Mouse (Mus musculus) lung, postnatal 0 days (tissue): ENCODE data around the gene Rmdn2.

Experiments
- CTCF ChIP-seq: IDR thresholded peaks from 2 replicates; pipeline ENCODE4 v1.5.1; 2016; ENCODE audit warnings: antibody characterized with exemption, mild to moderate bottlenecking
- EP300 ChIP-seq: IDR thresholded peaks from 2 replicates; pipeline ENCODE4 v1.6.1; 2016; ENCODE audit warnings: antibody characterized with exemption, mild to moderate bottlenecking, control low read depth

DNA sequence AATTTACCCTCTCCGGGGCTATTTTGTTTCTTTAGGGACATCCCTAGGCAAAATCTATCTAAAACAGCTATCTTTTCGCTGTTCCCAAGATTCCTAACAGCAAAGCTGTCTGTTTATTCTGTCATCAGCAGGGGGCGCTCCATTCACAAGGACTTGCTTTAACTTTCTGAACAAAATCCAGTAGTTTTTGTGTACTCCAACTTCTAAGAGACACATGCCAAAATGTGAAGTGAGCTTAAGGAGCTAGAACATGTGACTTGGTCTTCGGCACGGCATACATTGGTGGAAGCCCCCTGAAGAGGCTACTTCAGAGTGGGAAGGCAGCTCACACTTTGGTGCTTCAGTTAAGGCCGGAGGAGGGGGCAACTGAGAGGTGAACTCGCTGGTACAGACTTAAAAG lies 49.7 kb downstream of the Rmdn2 start:
- TF ChIP-seq CTCF (peak; percentile 81), EP300 (no peak)
